Mouse (Mus musculus) heart, embryonic 16.5 days (tissue): ENCODE results near the gene Ccdc34. TPM values are rescaled to one million over a fixed set of nuclear protein-coding genes. Genes with fewer than 3 reads are reported as not detected.
A peak's percentile ranks its signal among the peaks of the same experiment; 100 is the strongest.

ENCODE experiments used
- ATAC-seq: fragments of 200-750 bp; cut with Nextera tagmentation; replicated peaks from 2 replicates; pipeline ENCODE4 v1.8.0; 2017; ENCODE audit warnings: moderate number of reproducible peaks; ENCODE audit not compliant: insufficient read depth, low FRiP score; ENCODE audit errors: extremely low read depth
- H3K27ac ChIP-seq: fragments of 300-500 bp; sonication (generic); 2 replicates; pipeline ENCODE4 v1.5.1; 2014; ENCODE audit warnings: mild to moderate bottlenecking, low read length, control low read depth, moderate library complexity
- H3K27me3 ChIP-seq: fragments of 300-500 bp; sonication (generic); 2 replicates; pipeline ENCODE4 v1.6.1; 2014; ENCODE audit warnings: low read length, mixed read lengths; ENCODE audit not compliant: control insufficient read depth, insufficient read depth
- H3K36me3 ChIP-seq: fragments of 300-500 bp; sonication (generic); 2 replicates; pipeline ENCODE4 v1.6.1; 2014; ENCODE audit not compliant: control insufficient read depth, insufficient read depth
- H3K4me1 ChIP-seq: fragments of 300-500 bp; sonication (generic); 2 replicates; pipeline ENCODE4 v1.6.1; 2014; ENCODE audit warnings: low read length, mixed read lengths; ENCODE audit not compliant: control insufficient read depth, insufficient read depth
- H3K4me2 ChIP-seq: fragments of 300-500 bp; sonication (generic); 2 replicates; pipeline ENCODE4 v1.6.1; 2014; ENCODE audit warnings: low read depth, mild to moderate bottlenecking, control low read depth, low read length
- H3K4me3 ChIP-seq: fragments of 300-500 bp; sonication (generic); 2 replicates; pipeline ENCODE4 v1.5.1; 2014; ENCODE audit warnings: mild to moderate bottlenecking, control low read depth, low read length
- H3K9ac ChIP-seq: fragments of 300-500 bp; sonication (generic); 2 replicates; pipeline ENCODE4 v1.6.1; 2014; ENCODE audit warnings: low read length, control low read depth
- H3K9me3 ChIP-seq: fragments of 300-500 bp; sonication (generic); replicated peaks from 2 replicates; pipeline ENCODE4 v1.6.1; 2016; ENCODE audit warnings: low read length; ENCODE audit not compliant: control insufficient read depth
- WGBS: fragments of 180-500 bp; shearing (Covaris S2); extraction: QIAGEN DNeasy Blood & Tissue Kit; methylation state at CpG from one replicate; pipeline ENCODE4 v1.1.7; 2014; 5-methylcytosine and 5-hydroxymethylcytosine counted together
- polyA plus RNA-seq: library from polyadenylated mRNA; unstranded; fragments of >200 nt; fragmentation: Nextera tagmentation; extraction: Ambion mirVana; gene quantifications from 2 replicates; pipeline ENCODE4 v1.2.1, GENCODE M21; 2015

Gene Ccdc34
- polyA plus RNA-seq, 1 experiment from 2014 or later: 26.4 TPM

GRCm38 (mm10) chr2:109977322-109977721 lies 40.3 kb upstream of the Ccdc34 start:
- Histone ChIP-seq H3K9me3 (no peaks in the 10 kb centered on the region), H3K36me3 (peaks cover 5% of the 10 kb centered on the region; the same call in 1 of the 2 replicates), H3K4me1 (peaks cover 20% of the 10 kb centered on the region), H3K4me2 (no peak overlapping the region), H3K9ac (no peak overlapping the region), H3K27ac (no peak overlapping the region), H3K4me3 (no peak overlapping the region), H3K27me3 (no peaks in the 10 kb centered on the region)
- ATAC-seq: no peak
- 90% methylated on average over 6 of the region's 6 CpGs for WGBS

DNA sequence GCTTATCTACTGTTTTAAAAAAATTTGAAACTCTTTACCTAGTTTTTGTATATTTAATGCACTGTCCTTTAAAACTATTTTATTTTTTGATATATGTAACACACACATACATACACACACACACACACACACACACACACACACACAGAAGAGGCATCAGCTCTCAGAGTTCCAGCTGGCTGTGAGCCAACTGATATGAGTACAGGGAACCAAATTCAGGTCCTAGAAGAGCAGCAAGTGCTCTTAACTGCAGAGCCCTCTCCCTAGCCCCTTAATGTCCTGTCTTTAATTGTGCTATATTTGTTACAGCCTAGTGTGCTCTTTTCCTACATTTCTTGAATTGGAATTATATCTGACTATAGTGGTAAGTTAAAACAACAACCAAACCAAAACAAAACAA lies 38.4 kb upstream of the Ccdc34 start:
- Histone ChIP-seq H3K4me2 (no peak overlapping the region), H3K4me3 (no peak overlapping the region), H3K4me1 (peaks cover 21% of the 10 kb centered on the region), H3K27ac (peak overlapping the region; percentile 79), H3K36me3 (peaks cover 5% of the 10 kb centered on the region; the same call in 1 of the 2 replicates), H3K9me3 (no peaks in the 10 kb centered on the region), H3K9ac (no peak overlapping the region), H3K27me3 (no peaks in the 10 kb centered on the region)
- ATAC-seq: peak; percentile 83; the same call in 1 of the 2 replicates

- ATAC-seq: no peak
- Histone ChIP-seq H3K4me3 (no peak overlapping the region), H3K4me2 (no peak overlapping the region), H3K9me3 (no peaks in the 10 kb centered on the region), H3K27me3 (no peaks in the 10 kb centered on the region), H3K27ac (no peak overlapping the region), H3K4me1 (peaks cover 51% of the 10 kb centered on the region), H3K9ac (no peak overlapping the region), H3K36me3 (no peaks in the 10 kb centered on the region)
- 79% methylated on average over 6 of the region's 6 CpGs for WGBS
Measured at GRCm38 (mm10) chr2:109983435-109983834, 34.2 kb upstream of the Ccdc34 start.

GRCm38 (mm10) chr2:109984930-109985329 lies 32.7 kb upstream of the Ccdc34 start:
- ATAC-seq: peak; percentile 43; the same call in 1 of the 2 replicates
- WGBS: 26% methylated on average over 1 of the region's 1 CpGs
- Histone ChIP-seq H3K4me1 (peaks cover 55% of the 10 kb centered on the region), H3K27ac (peak overlapping the region; percentile 59; the same call in 1 of the 2 replicates), H3K9ac (no peak overlapping the region), H3K4me3 (no peak overlapping the region), H3K36me3 (no peaks in the 10 kb centered on the region), H3K4me2 (no peak overlapping the region), H3K9me3 (no peaks in the 10 kb centered on the region), H3K27me3 (no peaks in the 10 kb centered on the region)

GRCm38 (mm10) chr2:109985560-109985959 lies 32.1 kb upstream of the Ccdc34 start:
- Histone ChIP-seq H3K4me2 (no peak overlapping the region), H3K36me3 (no peaks in the 10 kb centered on the region), H3K27ac (peak overlapping the region; percentile 42), H3K4me3 (no peak overlapping the region), H3K27me3 (no peaks in the 10 kb centered on the region), H3K9me3 (no peaks in the 10 kb centered on the region), H3K4me1 (peaks cover 49% of the 10 kb centered on the region), H3K9ac (no peak overlapping the region)
- 41% methylated on average over 9 of the region's 9 CpGs for WGBS
- no peak for ATAC-seq

- Histone ChIP-seq H3K27ac (0 out of 2 replicates have a peak overlapping the region, but pooled peaks have one; percentile 11), H3K4me3 (no peak overlapping the region), H3K4me1 (peaks cover 49% of the 10 kb centered on the region), H3K36me3 (no peaks in the 10 kb centered on the region), H3K4me2 (no peak overlapping the region), H3K27me3 (no peaks in the 10 kb centered on the region), H3K9ac (no peak overlapping the region), H3K9me3 (no peaks in the 10 kb centered on the region)
- ATAC-seq: no peak
- WGBS: 70% methylated on average over 11 of the region's 11 CpGs
Measured at GRCm38 (mm10) chr2:109986036-109986785, 31.4 kb upstream of the Ccdc34 start.

- Histone ChIP-seq H3K4me2 (no peak overlapping the region), H3K27me3 (no peaks in the 10 kb centered on the region), H3K9me3 (no peaks in the 10 kb centered on the region), H3K27ac (no peak overlapping the region), H3K4me3 (no peak overlapping the region), H3K4me1 (peaks cover 49% of the 10 kb centered on the region), H3K9ac (no peak overlapping the region), H3K36me3 (no peaks in the 10 kb centered on the region)
- ATAC-seq: no peak
- 78% methylated on average over 5 of the region's 5 CpGs for WGBS
Measured at GRCm38 (mm10) chr2:109987946-109988345, 29.7 kb upstream of the Ccdc34 start.

DNA sequence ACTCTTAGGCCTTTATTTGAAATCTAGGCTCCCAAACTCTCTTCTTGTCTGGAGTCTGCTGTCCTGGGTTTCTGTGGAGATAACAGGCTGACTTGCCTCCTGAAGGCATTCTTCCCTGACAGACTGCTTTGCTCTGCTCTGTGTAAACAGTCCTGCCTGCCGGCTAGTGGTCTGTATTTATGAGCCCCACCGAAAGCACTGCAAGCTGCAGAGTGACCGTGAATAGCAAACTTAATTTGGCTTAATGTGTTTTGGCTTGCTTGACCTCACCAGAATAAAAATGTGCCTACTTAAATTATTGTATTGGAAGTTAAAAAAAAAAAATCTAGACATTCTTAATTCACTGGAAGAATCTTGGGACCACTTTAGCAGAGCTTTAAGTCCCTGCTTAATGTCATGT lies 28.4 kb upstream of the Ccdc34 start:
- Histone ChIP-seq H3K27me3 (no peaks in the 10 kb centered on the region), H3K9ac (0 out of 2 replicates have a peak overlapping the region, but pooled peaks have one; percentile 5), H3K4me2 (peak overlapping the region; percentile 5; the same call in 1 of the 2 replicates), H3K4me1 (peaks cover 46% of the 10 kb centered on the region), H3K9me3 (no peaks in the 10 kb centered on the region), H3K36me3 (no peaks in the 10 kb centered on the region), H3K4me3 (no peak overlapping the region), H3K27ac (peak overlapping the region; percentile 44)
- WGBS: 5% methylated on average over 3 of the region's 3 CpGs
- ATAC-seq: no peak

GRCm38 (mm10) chr2:109989679-109990473 lies 27.7 kb upstream of the Ccdc34 start:
- H3K4me1 ChIP-seq: peaks cover 45% of the 10 kb centered on the region
- no peak overlapping the region for H3K9ac ChIP-seq
- no peak for ATAC-seq
- no peak overlapping the region for H3K4me3 ChIP-seq
- no peaks in the 10 kb centered on the region for H3K9me3 ChIP-seq
- no peaks in the 10 kb centered on the region for H3K36me3 ChIP-seq
- no peaks in the 10 kb centered on the region for H3K27me3 ChIP-seq
- WGBS: 46% methylated on average over 8 of the region's 8 CpGs
- no peak overlapping the region for H3K27ac ChIP-seq
- no peak overlapping the region for H3K4me2 ChIP-seq
